Mouse (Mus musculus) testis, adult 2 months (tissue): ENCODE results near the gene Ctse.

ENCODE experiments used
- CTCF ChIP-seq: fragments of 200-500 bp; IDR thresholded peaks from 2 replicates; pipeline ENCODE4 v1.5.1; 2012; ENCODE audit warnings: low read depth, mild to moderate bottlenecking, inconsistent platforms, low read length, moderate library complexity; ENCODE audit not compliant: control insufficient read depth, insufficient read depth, insufficient replicate concordance
- POLR2A ChIP-seq: fragments of 200-500 bp; IDR thresholded peaks from 2 replicates; pipeline ENCODE4 v1.6.1; 2012; ENCODE audit warnings: low read depth, mild to moderate bottlenecking, inconsistent platforms, low read length, moderate library complexity; ENCODE audit not compliant: control insufficient read depth

DNA sequence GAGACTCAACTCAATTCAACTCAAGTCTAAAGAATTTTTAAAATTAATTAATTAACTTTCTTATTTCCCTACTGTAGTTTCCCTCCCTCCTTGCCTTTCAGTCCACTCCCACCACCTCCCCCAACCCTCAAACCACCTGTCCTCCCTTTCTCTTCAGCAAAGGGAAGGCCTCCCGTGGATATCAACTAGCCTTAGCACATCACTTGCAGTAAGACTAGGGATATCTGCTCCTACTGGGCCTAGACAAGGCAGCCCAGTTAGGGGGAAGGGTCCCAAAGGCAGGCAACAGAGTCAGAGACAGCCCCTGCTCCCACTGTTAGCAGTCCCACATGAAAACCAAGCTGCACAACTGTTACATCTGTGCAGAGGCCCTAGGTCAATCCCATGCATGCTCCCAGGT, 22.0 kb upstream of the Ctse start:
- TF ChIP-seq CTCF (no peak), POLR2A (no peak)
